Mouse (Mus musculus): ENCODE results near the gene Cbx8. TPM values are rescaled to one million over a fixed set of nuclear protein-coding genes. Genes with fewer than 3 reads are reported as not detected.
A peak's percentile ranks its signal among the peaks of the same experiment; 100 is the strongest.

Cbx8 gene
- polyA plus RNA-seq, 1 experiment from 2014 or later: 3.1 TPM

DNA sequence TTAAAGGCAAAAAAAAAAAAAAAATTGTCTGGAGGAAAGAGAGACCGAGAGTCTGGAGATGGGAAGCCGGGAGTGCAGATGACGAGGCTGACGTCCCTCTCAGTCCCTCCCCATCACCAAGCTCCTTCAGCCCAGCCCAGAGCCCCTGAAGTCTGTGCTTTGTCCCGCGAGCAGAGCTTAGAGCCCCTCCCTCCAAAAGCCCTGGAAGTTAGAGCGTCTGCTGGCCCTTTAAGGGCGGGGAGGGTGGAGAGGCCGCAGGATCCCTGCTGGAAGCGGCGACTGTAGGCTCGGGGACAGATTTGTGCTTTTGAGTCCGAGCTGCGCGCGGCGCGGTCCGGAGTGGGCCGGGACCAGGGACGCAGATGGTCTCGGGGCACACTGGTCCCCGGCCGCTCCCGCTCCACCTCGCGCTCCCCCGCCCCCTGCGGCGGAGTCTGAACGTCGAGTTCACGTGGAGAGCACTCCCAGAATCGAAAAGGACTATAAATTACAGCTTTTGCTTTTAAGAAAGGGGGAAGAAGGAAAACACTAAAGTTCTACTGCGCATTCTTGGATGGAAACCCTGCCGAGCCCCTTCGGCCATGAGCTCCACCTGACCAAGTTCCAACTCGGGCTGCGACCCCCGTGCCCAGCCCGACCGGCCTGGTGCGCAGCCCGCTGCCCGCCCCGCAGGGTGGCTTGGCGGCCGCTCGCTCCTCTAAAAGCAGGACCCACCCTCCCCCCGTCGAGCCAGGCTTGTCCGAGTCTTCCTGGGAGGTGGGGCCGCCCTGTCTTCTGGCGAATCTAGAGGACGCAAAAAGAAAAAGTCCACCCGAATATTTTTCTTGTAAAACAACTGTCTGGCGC, 3.6 kb downstream of the Cbx8 start:
- H3K9ac ChIP-seq (ENCODE audit: low read depth, low read length): peak overlapping the region; percentile 42; the same call in 1 of the 2 replicates

DNA sequence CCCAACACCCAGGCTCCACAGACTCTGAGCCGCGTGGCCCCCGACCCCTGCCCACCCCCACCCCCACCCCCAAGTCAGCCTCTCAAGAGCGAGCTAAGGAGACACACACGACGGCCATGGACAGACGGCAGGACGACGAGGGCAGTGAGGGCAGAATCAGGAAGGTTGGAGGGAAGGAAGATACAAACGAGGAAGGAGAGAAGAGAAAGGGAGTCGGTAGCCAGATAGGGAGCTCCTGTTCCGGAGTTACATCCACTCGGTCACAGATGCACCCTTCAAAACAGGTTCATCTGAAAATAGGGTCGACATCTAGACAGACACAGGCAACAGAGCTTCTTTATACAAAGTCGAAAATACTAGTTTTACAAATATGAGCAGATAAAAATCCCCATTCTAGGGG, 4.3 kb downstream of the Cbx8 start:
- H3K27me3 ChIP-seq (ENCODE audit: control insufficient read depth, insufficient read depth, low read depth, low read length): peaks cover 80% of the 10 kb centered on the region
- ATAC-seq (ENCODE audit: low read depth): no peak
- H3K9me3 ChIP-seq (replicated peaks; ENCODE audit: control insufficient read depth, low read length): no peaks in the 10 kb centered on the region
- H3K9ac ChIP-seq (ENCODE audit: low read depth, low read length): no peak overlapping the region
- no peaks in the 10 kb centered on the region for H3K36me3 ChIP-seq (ENCODE audit: control insufficient read depth, insufficient read depth)
- H3K4me3 ChIP-seq (ENCODE audit: low read depth, low read length): no peak overlapping the region
- no peak overlapping the region for H3K27ac ChIP-seq (ENCODE audit: low read length)
- peaks cover 14% of the 10 kb centered on the region for H3K4me1 ChIP-seq (ENCODE audit: control insufficient read depth, low read depth, low read length)
- 2% methylated on average over 15 of the region's 15 CpGs for WGBS (ENCODE audit: insufficient replicate concordance)
- H3K4me2 ChIP-seq (ENCODE audit: low read depth, low read length): no peak overlapping the region

More for the DNA sequence above, 3.6 kb downstream of the Cbx8 start:
- WGBS (ENCODE audit: insufficient replicate concordance): 3% methylated on average over 56 of the region's 57 CpGs
- Histone ChIP-seq H3K27ac (ENCODE audit: low read length) (no peak overlapping the region), H3K4me1 (ENCODE audit: control insufficient read depth, low read depth, low read length) (peaks cover 19% of the 10 kb centered on the region), H3K36me3 (ENCODE audit: control insufficient read depth, insufficient read depth) (no peaks in the 10 kb centered on the region), H3K4me2 (ENCODE audit: low read depth, low read length) (peak overlapping the region; percentile 60), H3K27me3 (ENCODE audit: control insufficient read depth, insufficient read depth, low read depth, low read length) (peaks cover 87% of the 10 kb centered on the region), H3K4me3 (ENCODE audit: low read depth, low read length) (peak overlapping the region; percentile 48), H3K9me3 (replicated peaks; ENCODE audit: control insufficient read depth, low read length) (no peaks in the 10 kb centered on the region)
- ATAC-seq (ENCODE audit: low read depth): no peak

DNA sequence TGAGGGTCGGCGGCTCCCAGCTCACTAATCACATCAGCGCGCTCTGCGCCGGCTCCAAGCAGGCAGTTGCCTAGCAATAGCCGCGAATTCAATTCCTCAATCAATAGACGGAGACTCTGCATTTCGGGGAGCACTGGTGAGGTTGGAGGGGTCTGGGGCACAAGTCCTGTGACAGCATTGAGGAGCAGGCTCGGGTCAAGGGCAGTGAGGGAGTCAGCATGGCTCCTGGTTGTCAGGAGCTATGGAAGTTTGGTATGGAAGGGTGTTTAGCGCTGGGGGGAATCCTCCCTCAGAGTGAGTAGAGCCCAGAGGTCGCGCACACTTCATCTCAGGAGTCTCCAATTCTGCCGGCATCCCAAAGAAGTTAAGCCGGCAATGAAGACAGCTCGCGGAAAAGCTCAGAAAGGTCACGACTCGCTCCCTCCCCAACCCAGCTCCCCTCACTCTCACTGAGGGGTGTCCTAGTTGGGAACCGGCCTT, 5.0 kb downstream of the Cbx8 start:
- Histone ChIP-seq H3K4me1 (ENCODE audit: control insufficient read depth, low read depth, low read length) (peaks cover 12% of the 10 kb centered on the region), H3K4me3 (ENCODE audit: low read depth, low read length) (no peak overlapping the region), H3K27me3 (ENCODE audit: control insufficient read depth, insufficient read depth, low read depth, low read length) (peaks cover 73% of the 10 kb centered on the region), H3K36me3 (ENCODE audit: control insufficient read depth, insufficient read depth) (no peaks in the 10 kb centered on the region), H3K4me2 (ENCODE audit: low read depth, low read length) (no peak overlapping the region), H3K27ac (ENCODE audit: low read length) (no peak overlapping the region), H3K9me3 (replicated peaks; ENCODE audit: control insufficient read depth, low read length) (no peaks in the 10 kb centered on the region), H3K9ac (ENCODE audit: low read depth, low read length) (no peak overlapping the region)
- WGBS (ENCODE audit: insufficient replicate concordance): 5% methylated on average over 21 of the region's 21 CpGs
- no peak for ATAC-seq (ENCODE audit: low read depth)

DNA sequence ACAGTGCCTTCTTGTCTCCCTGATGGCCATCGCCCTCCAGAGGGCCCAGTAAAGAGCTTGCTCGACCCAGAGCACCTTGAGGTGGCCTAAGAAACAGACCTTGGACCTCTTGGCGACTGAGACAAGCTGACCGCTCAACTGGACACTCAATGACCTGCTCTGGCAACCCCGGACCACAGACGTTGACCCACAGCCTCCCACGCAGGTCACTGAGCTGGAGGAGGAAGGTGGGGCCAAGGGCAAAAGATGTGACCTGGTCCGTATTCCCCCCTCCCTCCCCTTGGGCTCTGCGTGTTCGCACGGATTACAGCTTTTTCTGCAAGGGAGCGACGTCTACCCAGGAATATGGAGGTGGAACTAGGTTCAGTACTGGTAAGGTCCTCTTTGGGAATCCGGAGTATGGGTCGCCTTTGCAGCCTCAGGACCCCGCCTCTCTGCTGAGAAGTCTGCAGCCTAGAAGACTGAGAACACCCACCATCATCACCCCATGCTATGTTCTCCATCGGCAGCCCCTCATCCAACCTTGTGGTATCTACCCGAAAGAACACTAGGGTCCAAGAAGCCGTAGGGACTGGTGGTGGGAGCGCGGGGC, 5.6 kb downstream of the Cbx8 start:
- H3K4me1 ChIP-seq (ENCODE audit: control insufficient read depth, low read depth, low read length): peaks cover 12% of the 10 kb centered on the region
- ATAC-seq (ENCODE audit: low read depth): no peak
- H3K4me2 ChIP-seq (ENCODE audit: low read depth, low read length): no peak overlapping the region
- no peak overlapping the region for H3K4me3 ChIP-seq (ENCODE audit: low read depth, low read length)
- peaks cover 68% of the 10 kb centered on the region for H3K27me3 ChIP-seq (ENCODE audit: control insufficient read depth, insufficient read depth, low read depth, low read length)
- H3K27ac ChIP-seq (ENCODE audit: low read length): no peak overlapping the region
- WGBS (ENCODE audit: insufficient replicate concordance): 2% methylated on average over 21 of the region's 21 CpGs
- no peaks in the 10 kb centered on the region for H3K9me3 ChIP-seq (replicated peaks; ENCODE audit: control insufficient read depth, low read length)
- no peaks in the 10 kb centered on the region for H3K36me3 ChIP-seq (ENCODE audit: control insufficient read depth, insufficient read depth)
- H3K9ac ChIP-seq (ENCODE audit: low read depth, low read length): no peak overlapping the region

DNA sequence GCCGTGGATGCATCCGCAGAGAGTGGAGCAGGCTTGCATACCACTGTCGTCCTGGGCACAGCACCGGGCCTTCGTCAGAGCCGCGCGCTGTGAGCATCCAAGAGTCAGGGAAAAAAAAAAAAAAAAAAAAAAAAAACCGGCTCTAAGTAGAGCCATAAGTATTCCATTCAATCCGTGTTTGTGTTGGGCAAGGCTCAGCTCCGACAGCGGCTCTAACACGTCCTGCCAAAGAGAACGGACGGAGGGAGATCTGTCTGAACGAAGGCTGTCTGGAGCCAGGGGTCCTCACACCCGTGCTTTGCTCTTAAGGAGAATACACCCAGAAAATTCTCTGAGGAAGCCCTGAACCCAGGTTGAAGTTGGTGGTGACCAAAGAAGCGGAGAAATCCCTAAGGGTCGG, 6.1 kb downstream of the Cbx8 start:
- H3K4me1 ChIP-seq (ENCODE audit: control insufficient read depth, low read depth, low read length): peaks cover 7% of the 10 kb centered on the region
- H3K9ac ChIP-seq (ENCODE audit: low read depth, low read length): no peak overlapping the region
- H3K4me3 ChIP-seq (ENCODE audit: low read depth, low read length): no peak overlapping the region
- H3K27me3 ChIP-seq (ENCODE audit: control insufficient read depth, insufficient read depth, low read depth, low read length): peaks cover 65% of the 10 kb centered on the region
- no peaks in the 10 kb centered on the region for H3K9me3 ChIP-seq (replicated peaks; ENCODE audit: control insufficient read depth, low read length)
- no peak overlapping the region for H3K4me2 ChIP-seq (ENCODE audit: low read depth, low read length)
- H3K27ac ChIP-seq (ENCODE audit: low read length): no peak overlapping the region
- 4% methylated on average over 19 of the region's 19 CpGs for WGBS (ENCODE audit: insufficient replicate concordance)
- no peak for ATAC-seq (ENCODE audit: low read depth)
- no peaks in the 10 kb centered on the region for H3K36me3 ChIP-seq (ENCODE audit: control insufficient read depth, insufficient read depth)

DNA sequence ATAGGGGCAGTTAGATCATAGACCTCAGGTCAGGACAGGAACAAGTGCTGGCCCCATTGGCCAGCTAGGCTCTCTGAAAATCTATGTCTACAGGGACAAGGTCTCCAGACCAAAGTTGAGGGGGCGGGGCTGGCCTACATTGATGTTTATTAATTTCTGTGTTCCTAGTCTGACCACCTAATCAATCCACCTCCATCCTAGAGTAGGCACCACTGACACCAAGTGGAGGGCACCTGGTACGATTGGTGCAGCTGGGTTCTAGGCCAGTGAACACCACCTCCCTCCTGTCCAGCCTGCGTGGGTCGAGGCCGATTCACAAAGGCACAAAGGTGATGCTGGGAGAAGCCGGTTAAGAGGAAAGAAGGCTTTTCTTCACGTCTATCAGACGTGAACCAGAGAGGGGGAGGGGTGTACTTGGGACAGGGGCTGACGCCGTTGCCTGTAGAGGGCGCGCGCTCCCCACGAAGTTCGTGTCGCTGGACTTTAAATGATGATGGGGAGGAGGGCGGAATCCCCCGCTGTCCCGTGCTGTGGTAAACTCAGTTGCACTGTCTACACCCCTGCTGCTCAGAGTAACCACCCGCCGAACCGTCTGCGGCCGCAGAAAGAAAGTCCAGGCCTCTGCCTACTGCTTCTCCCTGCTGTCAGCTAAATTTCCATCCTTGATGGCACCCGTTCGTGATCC, 6.8 kb downstream of the Cbx8 start:
- H3K4me1 ChIP-seq (ENCODE audit: control insufficient read depth, low read depth, low read length): peaks cover 2% of the 10 kb centered on the region; the same call in 1 of the 2 replicates
- no peaks in the 10 kb centered on the region for H3K36me3 ChIP-seq (ENCODE audit: control insufficient read depth, insufficient read depth)
- H3K4me2 ChIP-seq (ENCODE audit: low read depth, low read length): no peak overlapping the region
- 3% methylated on average over 26 of the region's 26 CpGs for WGBS (ENCODE audit: insufficient replicate concordance)
- H3K27ac ChIP-seq (ENCODE audit: low read length): no peak overlapping the region
- H3K9me3 ChIP-seq (replicated peaks; ENCODE audit: control insufficient read depth, low read length): no peaks in the 10 kb centered on the region
- H3K4me3 ChIP-seq (ENCODE audit: low read depth, low read length): no peak overlapping the region
- H3K9ac ChIP-seq (ENCODE audit: low read depth, low read length): no peak overlapping the region
- peaks cover 59% of the 10 kb centered on the region for H3K27me3 ChIP-seq (ENCODE audit: control insufficient read depth, insufficient read depth, low read depth, low read length)
- 0 out of 2 replicates have a peak, but pooled peaks have one; percentile 16 for ATAC-seq (ENCODE audit: low read depth)

DNA sequence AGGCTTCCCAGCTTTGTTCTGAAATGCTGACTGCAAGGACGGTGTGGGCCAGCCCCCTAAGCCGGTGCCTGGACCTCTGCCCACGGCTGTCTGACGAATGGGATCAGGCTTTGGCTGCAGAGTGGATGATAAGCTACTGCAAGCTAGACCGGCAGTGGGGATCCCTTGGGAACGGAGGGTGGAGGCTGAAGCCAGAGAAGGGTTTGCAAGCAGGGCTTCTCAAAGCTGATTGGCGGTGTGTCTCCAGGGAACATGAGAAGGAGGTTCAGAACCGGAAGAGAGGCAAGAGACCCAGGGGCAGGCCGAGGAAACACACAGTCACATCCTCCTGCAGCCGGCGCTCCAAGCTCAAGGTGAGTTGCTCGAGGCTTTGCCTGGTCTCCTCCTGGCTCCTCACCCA, 14.6 kb downstream of the Cbx8 start:
- Histone ChIP-seq H3K9ac (ENCODE audit: low read depth, low read length) (no peak overlapping the region), H3K4me3 (ENCODE audit: low read depth, low read length) (no peak overlapping the region), H3K4me1 (ENCODE audit: control insufficient read depth, low read depth, low read length) (peaks cover 6% of the 10 kb centered on the region), H3K36me3 (ENCODE audit: control insufficient read depth, insufficient read depth) (no peaks in the 10 kb centered on the region; the same call in 1 of the 2 replicates), H3K27me3 (ENCODE audit: control insufficient read depth, insufficient read depth, low read depth, low read length) (peaks cover 21% of the 10 kb centered on the region), H3K27ac (ENCODE audit: low read length) (no peak overlapping the region), H3K9me3 (replicated peaks; ENCODE audit: control insufficient read depth, low read length) (no peaks in the 10 kb centered on the region), H3K4me2 (ENCODE audit: low read depth, low read length) (no peak overlapping the region)
- ATAC-seq (ENCODE audit: low read depth): no peak
- 67% methylated on average over 12 of the region's 12 CpGs for WGBS (ENCODE audit: insufficient replicate concordance)

DNA sequence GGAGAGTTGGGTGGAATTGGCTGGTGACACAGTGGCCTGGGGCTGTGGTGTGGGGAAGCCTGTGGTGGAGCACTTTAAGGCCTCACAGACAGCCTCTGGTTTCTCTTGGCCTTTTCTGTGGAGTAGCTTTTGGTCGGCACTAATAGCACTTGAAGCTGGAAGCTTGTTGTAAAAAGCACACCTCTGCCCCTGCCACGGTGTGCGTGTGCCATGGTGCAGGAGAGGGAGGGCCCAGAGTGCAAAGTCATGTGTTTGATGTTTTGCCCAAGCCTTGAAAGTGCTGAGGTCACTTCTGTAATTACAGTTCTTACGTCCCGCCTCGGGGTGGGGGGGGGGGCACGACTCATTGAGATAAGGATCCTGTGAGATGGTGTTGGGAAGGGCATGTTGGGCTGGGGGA, 16.5 kb downstream of the Cbx8 start:
- 16% methylated on average over 7 of the region's 7 CpGs for WGBS (ENCODE audit: insufficient replicate concordance)
- no peak for ATAC-seq (ENCODE audit: low read depth)
- peak overlapping the region; percentile 71; the same call in 1 of the 2 replicates for H3K4me2 ChIP-seq (ENCODE audit: low read depth, low read length)
- H3K36me3 ChIP-seq (ENCODE audit: control insufficient read depth, insufficient read depth): no peaks in the 10 kb centered on the region; the same call in 1 of the 2 replicates
- peaks cover 39% of the 10 kb centered on the region for H3K27me3 ChIP-seq (ENCODE audit: control insufficient read depth, insufficient read depth, low read depth, low read length)
- H3K4me3 ChIP-seq (ENCODE audit: low read depth, low read length): peak overlapping the region; percentile 69
- H3K9me3 ChIP-seq (replicated peaks; ENCODE audit: control insufficient read depth, low read length): no peaks in the 10 kb centered on the region
- no peak overlapping the region for H3K9ac ChIP-seq (ENCODE audit: low read depth, low read length)
- H3K27ac ChIP-seq (ENCODE audit: low read length): no peak overlapping the region
- peaks cover 6% of the 10 kb centered on the region for H3K4me1 ChIP-seq (ENCODE audit: control insufficient read depth, low read depth, low read length)
